Mouse (Mus musculus): ENCODE data around the gene Nkx2-4. TPM values are rescaled to one million over a fixed set of nuclear protein-coding genes. Genes with fewer than 3 reads are reported as not detected.

Nkx2-4 gene
- polyA plus RNA-seq (2014; fragmentation: Illumina TruSeq; extraction: RNeasy Lipid Tissue Mini Kit (QIAGEN cat#74804); ENCODE audit: low read depth, low replicate concordance): not detected

GRCm38 (mm10) chr2:147085072-147085870 lies at the start of gene Nkx2-4:
TSS of gene Nkx2-4 (minus strand) at chr2:147085445.

Other genes with a start within 250 kb of the Nkx2-4 start
- gene Kiz, start 229.6 kb downstream of the Nkx2-4 start, polyA plus RNA-seq (2014; fragmentation: Illumina TruSeq; extraction: RNeasy Lipid Tissue Mini Kit (QIAGEN cat#74804); ENCODE audit: low read depth, low replicate concordance): 86.1 TPM
- gene Xrn2, start 72.4 kb downstream of the Nkx2-4 start, polyA plus RNA-seq (2014; fragmentation: Illumina TruSeq; extraction: RNeasy Lipid Tissue Mini Kit (QIAGEN cat#74804); ENCODE audit: low read depth, low replicate concordance): 27.3 TPM
- gene Nkx2-2, start 108.8 kb upstream of the Nkx2-4 start, polyA plus RNA-seq (2014; fragmentation: Illumina TruSeq; extraction: RNeasy Lipid Tissue Mini Kit (QIAGEN cat#74804); ENCODE audit: low read depth, low replicate concordance): not detected